Mouse (Mus musculus): ENCODE measurements around the gene Myo1d. TPM values are rescaled to one million over a fixed set of nuclear protein-coding genes. Genes with fewer than 3 reads are reported as not detected.

The Myo1d gene
- polyA plus RNA-seq, 1 experiment: 5.9 TPM

DNA sequence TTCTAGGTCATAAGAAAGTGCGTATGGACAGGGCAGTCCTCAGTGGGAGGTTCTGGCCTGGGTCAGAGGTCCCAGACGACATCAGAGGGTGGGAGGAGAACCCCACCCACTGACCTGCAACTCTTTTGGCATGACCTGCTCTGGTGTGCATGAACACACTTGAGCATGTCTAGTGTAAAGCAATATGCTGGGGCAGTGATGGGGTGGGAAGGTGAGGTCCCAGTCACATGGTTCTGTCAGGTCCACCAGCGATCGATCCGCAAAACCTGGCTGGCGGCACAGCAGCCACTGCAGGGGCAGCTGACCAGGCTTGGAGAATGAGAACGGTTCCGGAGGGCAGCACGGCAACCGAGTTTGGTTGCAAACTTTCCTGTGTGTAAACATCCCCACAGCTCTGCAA lies 297.5 kb downstream of the Myo1d start:
- TF ChIP-seq POLR2A (IDR thresholded peaks at IDR 0.05; ENCODE audit: control insufficient read depth, extremely low read depth, insufficient read depth, low read length, poor library complexity) (no peak), CTCF (IDR thresholded peaks at IDR 0.05; ENCODE audit: borderline replicate concordance, control insufficient read depth, extremely low read depth, insufficient read depth, low read length, poor library complexity) (no peak)
- H3K36me3 ChIP-seq (ENCODE audit: control insufficient read depth, insufficient read depth, low read length): no peaks in the 10 kb centered on the region
- no peak overlapping the region for H3K27ac ChIP-seq (ENCODE audit: control insufficient read depth, insufficient read depth, low read length)
- 94% methylated on average over 10 of the region's 10 CpGs for WGBS
- no peaks in the 10 kb centered on the region for H3K27me3 ChIP-seq (ENCODE audit: control insufficient read depth, insufficient read depth, low read length)
- peaks cover 26% of the 10 kb centered on the region for H3K4me1 ChIP-seq (replicated peaks; ENCODE audit: control insufficient read depth, insufficient read depth, low read length)
- no peak overlapping the region for H3K4me3 ChIP-seq (ENCODE audit: control insufficient read depth, insufficient read depth, low read length)
- no peak for DNase-seq

- WGBS: 95% methylated on average over 13 of the region's 13 CpGs
- H3K4me1 ChIP-seq (replicated peaks; ENCODE audit: control insufficient read depth, insufficient read depth, low read length): peaks cover 22% of the 10 kb centered on the region
- TF ChIP-seq POLR2A (IDR thresholded peaks at IDR 0.05; ENCODE audit: control insufficient read depth, extremely low read depth, insufficient read depth, low read length, poor library complexity): no peak
- TF ChIP-seq CTCF (IDR thresholded peaks at IDR 0.05; ENCODE audit: borderline replicate concordance, control insufficient read depth, extremely low read depth, insufficient read depth, low read length, poor library complexity): no peak
- no peak overlapping the region for H3K27ac ChIP-seq (ENCODE audit: control insufficient read depth, insufficient read depth, low read length)
- no peak overlapping the region for H3K4me3 ChIP-seq (ENCODE audit: control insufficient read depth, insufficient read depth, low read length)
- DNase-seq: no peak
- H3K36me3 ChIP-seq (ENCODE audit: control insufficient read depth, insufficient read depth, low read length): no peaks in the 10 kb centered on the region
- H3K27me3 ChIP-seq (ENCODE audit: control insufficient read depth, insufficient read depth, low read length): no peaks in the 10 kb centered on the region
Observed at GRCm38 (mm10) chr11:80481409-80482050, 298.3 kb downstream of the Myo1d start.

DNA sequence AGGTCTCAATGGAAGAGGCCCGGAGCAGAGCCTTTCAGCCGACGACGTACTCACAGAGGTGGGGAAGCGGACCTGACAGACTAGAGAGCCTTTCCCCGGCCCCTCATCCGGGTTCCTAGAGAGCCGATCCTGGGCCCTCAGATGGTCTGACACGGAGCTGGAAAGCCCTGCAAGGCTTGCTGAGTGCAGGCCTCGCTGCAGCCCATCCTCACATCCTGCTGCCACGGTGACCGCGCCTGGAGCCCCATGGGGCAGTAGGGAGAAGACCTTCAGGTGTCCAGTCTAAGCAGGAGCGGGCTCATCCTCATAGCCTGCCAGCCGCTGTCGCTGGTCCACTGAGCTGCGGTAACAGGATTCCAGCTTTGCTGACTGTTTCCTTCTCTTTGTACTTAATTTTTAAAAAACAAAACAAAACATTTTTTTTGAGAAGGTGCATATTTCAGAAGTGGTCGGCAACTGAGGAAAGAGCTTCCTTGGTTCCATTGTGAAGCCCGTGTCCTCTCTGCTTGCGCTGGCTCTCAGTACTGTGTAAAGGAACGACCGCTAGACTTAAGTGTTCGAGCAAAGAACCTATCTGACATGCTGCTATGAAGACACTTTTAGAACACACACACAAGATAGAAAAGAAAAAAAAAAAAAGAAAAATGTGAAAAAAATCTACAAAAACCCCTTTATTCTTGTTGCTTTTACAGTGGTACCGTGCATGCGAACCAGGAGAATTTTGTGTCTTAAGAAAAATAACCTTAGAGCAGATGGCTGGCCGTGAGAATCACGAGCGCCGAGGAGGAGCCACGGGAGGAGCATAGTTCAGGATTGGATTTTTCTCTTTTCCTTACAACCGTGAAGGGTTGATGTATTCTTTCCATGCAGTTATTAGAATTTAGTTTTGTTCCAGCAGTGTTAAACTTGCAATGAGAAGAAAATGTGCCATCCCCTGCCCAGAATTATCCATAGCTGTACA lies 299.6 kb downstream of the Myo1d start:
- no peak for DNase-seq
- Histone ChIP-seq H3K27me3 (ENCODE audit: control insufficient read depth, insufficient read depth, low read length) (no peaks in the 10 kb centered on the region), H3K4me1 (replicated peaks; ENCODE audit: control insufficient read depth, insufficient read depth, low read length) (peaks cover 22% of the 10 kb centered on the region), H3K36me3 (ENCODE audit: control insufficient read depth, insufficient read depth, low read length) (no peaks in the 10 kb centered on the region), H3K4me3 (ENCODE audit: control insufficient read depth, insufficient read depth, low read length) (no peak overlapping the region), H3K27ac (ENCODE audit: control insufficient read depth, insufficient read depth, low read length) (no peak overlapping the region)
- TF ChIP-seq POLR2A (IDR thresholded peaks at IDR 0.05; ENCODE audit: control insufficient read depth, extremely low read depth, insufficient read depth, low read length, poor library complexity) (no peak), CTCF (IDR thresholded peaks at IDR 0.05; ENCODE audit: borderline replicate concordance, control insufficient read depth, extremely low read depth, insufficient read depth, low read length, poor library complexity) (no peak)
- 94% methylated on average over 31 of the region's 31 CpGs for WGBS

GRCm38 (mm10) chr11:80479425-80479824 lies 300.4 kb downstream of the Myo1d start:
- 50% methylated on average over 5 of the region's 5 CpGs for WGBS

GRCm38 (mm10) chr11:80478694-80479412 lies 301.0 kb downstream of the Myo1d start:
- H3K4me1 ChIP-seq (replicated peaks; ENCODE audit: control insufficient read depth, insufficient read depth, low read length): peaks cover 22% of the 10 kb centered on the region
- TF ChIP-seq CTCF (IDR thresholded peaks at IDR 0.05; ENCODE audit: borderline replicate concordance, control insufficient read depth, extremely low read depth, insufficient read depth, low read length, poor library complexity): no peak
- TF ChIP-seq POLR2A (IDR thresholded peaks at IDR 0.05; ENCODE audit: control insufficient read depth, extremely low read depth, insufficient read depth, low read length, poor library complexity): no peak
- no peak for DNase-seq
- no peak overlapping the region for H3K4me3 ChIP-seq (ENCODE audit: control insufficient read depth, insufficient read depth, low read length)
- no peaks in the 10 kb centered on the region for H3K27me3 ChIP-seq (ENCODE audit: control insufficient read depth, insufficient read depth, low read length)
- WGBS: 96% methylated on average over 14 of the region's 14 CpGs
- H3K36me3 ChIP-seq (ENCODE audit: control insufficient read depth, insufficient read depth, low read length): no peaks in the 10 kb centered on the region
- H3K27ac ChIP-seq (ENCODE audit: control insufficient read depth, insufficient read depth, low read length): no peak overlapping the region

More at GRCm38 (mm10) chr11:80479425-80479824, 300.4 kb downstream of the Myo1d start:
- Histone ChIP-seq H3K4me3 (ENCODE audit: control insufficient read depth, insufficient read depth, low read length) (no peak overlapping the region), H3K27me3 (ENCODE audit: control insufficient read depth, insufficient read depth, low read length) (no peaks in the 10 kb centered on the region), H3K27ac (ENCODE audit: control insufficient read depth, insufficient read depth, low read length) (no peak overlapping the region), H3K36me3 (ENCODE audit: control insufficient read depth, insufficient read depth, low read length) (no peaks in the 10 kb centered on the region), H3K4me1 (replicated peaks; ENCODE audit: control insufficient read depth, insufficient read depth, low read length) (peaks cover 22% of the 10 kb centered on the region)
- TF ChIP-seq POLR2A (IDR thresholded peaks at IDR 0.05; ENCODE audit: control insufficient read depth, extremely low read depth, insufficient read depth, low read length, poor library complexity): no peak
- no peak for TF ChIP-seq CTCF (IDR thresholded peaks at IDR 0.05; ENCODE audit: borderline replicate concordance, control insufficient read depth, extremely low read depth, insufficient read depth, low read length, poor library complexity)
- DNase-seq: no peak
